Mouse (Mus musculus): ENCODE data around the gene Taar8b. TPM values are rescaled to one million over a fixed set of nuclear protein-coding genes. Genes with fewer than 3 reads are reported as not detected.
"Not testable (repeated sequence)": the region's sequence is repeated elsewhere in the genome, so short reads cannot be mapped to it uniquely, and the experiment has no call there.

Taar8b gene
- total RNA-seq, 1 experiment from 2014 or later: not detected

- not testable (repeated sequence) for ATAC-seq (replicated peaks in 1 of 2; ENCODE audit: insufficient read depth in 1 of 2, low FRiP score in 2 of 2, low TSS enrichment in 1 of 2, low read depth in 1 of 2, poor library complexity in 2 of 2, severe bottlenecking in 2 of 2)
These were observed 15.9 kb downstream of the Taar8b start, which contains the start of gene Taar8a for GRCm38 (mm10) chr10:24076200-24076599. TSS of gene Taar8a (plus strand) at chr10:24076500.

GRCm38 (mm10) chr10:24074751-24075150 lies 17.3 kb downstream of the Taar8b start:
- ATAC-seq (replicated peaks in 1 of 2; ENCODE audit: insufficient read depth in 1 of 2, low FRiP score in 2 of 2, low TSS enrichment in 1 of 2, low read depth in 1 of 2, poor library complexity in 2 of 2, severe bottlenecking in 2 of 2): not testable (repeated sequence)

- peak; percentile 56 to 86 for ATAC-seq (replicated peaks in 1 of 2; ENCODE audit: insufficient read depth in 1 of 2, low FRiP score in 2 of 2, low TSS enrichment in 1 of 2, low read depth in 1 of 2, poor library complexity in 2 of 2, severe bottlenecking in 2 of 2)
These were observed 33.1 kb downstream of the Taar8b start for GRCm38 (mm10) chr10:24058986-24059385.

DNA sequence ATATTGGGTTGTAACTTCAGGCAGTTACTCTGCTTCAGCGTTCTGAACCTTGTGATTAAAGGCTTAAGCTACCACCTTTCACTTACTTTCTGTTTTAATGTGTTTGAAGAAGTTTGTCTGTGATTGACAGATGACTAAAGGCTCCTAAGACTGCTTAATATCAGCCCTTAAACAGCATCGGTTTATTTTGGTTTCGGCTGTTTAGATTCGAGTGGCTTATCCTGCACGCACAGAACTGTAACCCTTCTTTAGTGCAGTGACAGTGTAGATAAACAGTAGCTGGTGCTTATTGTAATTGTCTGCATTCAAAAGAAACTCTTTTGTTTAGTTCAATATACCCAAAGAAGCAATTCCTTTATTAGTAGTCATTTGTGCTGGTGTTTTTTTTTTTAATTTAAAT lies 40.1 kb downstream of the Taar8b start:
- no peak; a peak in 1 of 4 replicates for ATAC-seq (replicated peaks in 1 of 2; ENCODE audit: insufficient read depth in 1 of 2, low FRiP score in 2 of 2, low TSS enrichment in 1 of 2, low read depth in 1 of 2, poor library complexity in 2 of 2, severe bottlenecking in 2 of 2)

DNA sequence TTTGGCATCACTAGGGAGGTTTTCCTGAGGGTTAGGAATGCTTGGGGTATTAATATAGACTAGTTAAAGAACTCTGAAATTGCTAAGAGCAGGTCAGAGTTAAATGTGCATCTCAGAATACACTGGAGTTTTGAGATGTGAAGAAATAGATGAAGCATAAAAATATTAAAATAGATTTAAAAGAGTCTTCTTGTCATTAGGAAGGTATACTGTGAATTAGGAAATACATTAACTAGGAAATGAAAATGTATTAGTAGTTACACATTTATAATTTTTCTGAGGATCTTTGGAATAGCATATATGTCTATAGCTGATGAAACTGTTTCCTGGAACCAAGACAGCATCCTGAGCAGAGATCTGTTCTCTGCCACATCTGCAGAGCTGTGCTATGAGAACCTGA lies 42.9 kb downstream of the Taar8b start, which contains the start of gene Taar7f:
Taar7f (plus strand) TSS at position 301 of the 400 bp plus-strand sequence.
- no peak for ATAC-seq (replicated peaks in 1 of 2; ENCODE audit: insufficient read depth in 1 of 2, low FRiP score in 2 of 2, low TSS enrichment in 1 of 2, low read depth in 1 of 2, poor library complexity in 2 of 2, severe bottlenecking in 2 of 2)

Other genes with a start within 250 kb of the Taar8b start
- 1.0 TPM in 1 of 2 replicates, not detected in the other for gene Vnn3, start 240.8 kb downstream of the Taar8b start, total RNA-seq (2017)
- 2.7 and 2.9 TPM in 2 replicates for gene Vnn1, start 197.6 kb downstream of the Taar8b start, total RNA-seq (2017)
- gene Taar1, start 171.9 kb downstream of the Taar8b start, total RNA-seq (2017): not detected in 2 replicates
- gene Taar2, start 153.7 kb downstream of the Taar8b start, total RNA-seq (2017): not detected in 2 replicates
- gene Taar3, start 142.7 kb downstream of the Taar8b start, total RNA-seq (2017): not detected in 2 replicates
- gene Taar4, start 131.8 kb downstream of the Taar8b start, total RNA-seq (2017): not detected in 2 replicates
- gene Taar5, start 121.6 kb downstream of the Taar8b start, total RNA-seq (2017): not detected in 2 replicates
- not detected in 2 replicates for gene Taar6, start 106.6 kb downstream of the Taar8b start, total RNA-seq (2017)
- gene Taar7a, start 98.8 kb downstream of the Taar8b start, total RNA-seq (2017): not detected in 2 replicates
- not detected in 2 replicates for gene Taar7b, start 92.4 kb downstream of the Taar8b start, total RNA-seq (2017)
- not detected in 2 replicates for gene Taar7d, start 65.1 kb downstream of the Taar8b start, total RNA-seq (2017)
- gene Taar7e, start 54.7 kb downstream of the Taar8b start, total RNA-seq (2017): not detected in 2 replicates
- gene Taar7f, start 42.8 kb downstream of the Taar8b start, total RNA-seq (2017): not detected in 2 replicates
- gene Taar8a, start 15.8 kb downstream of the Taar8b start, total RNA-seq (2017): not detected in 2 replicates
- not detected in 2 replicates for gene Taar8c, start 9.6 kb upstream of the Taar8b start, total RNA-seq (2017)
- not detected in 2 replicates for gene Taar9, start 17.2 kb upstream of the Taar8b start, total RNA-seq (2017)
- 38.7 and 44.2 TPM in 2 replicates for gene Stx7, start 57.0 kb upstream of the Taar8b start, total RNA-seq (2017)
- gene Moxd1, start 131.2 kb upstream of the Taar8b start, total RNA-seq (2017): not detected in 2 replicates